Mouse (Mus musculus): ENCODE measurements around the gene Fam83b. TPM values are rescaled to one million over a fixed set of nuclear protein-coding genes. Genes with fewer than 3 reads are reported as not detected.

Fam83b gene
- polyA plus RNA-seq (2014; fragmentation: Nextera tagmentation; extraction: Ambion mirVana), result 0.20 and 0.41 TPM in 2 replicates

- peak; percentile 53 for ATAC-seq (ENCODE audit: insufficient read depth, low FRiP score, low TSS enrichment)
- H3K9ac ChIP-seq (ENCODE audit: low read length), result peak within 1 kb of the TSS; percentile 54
- H3K9me3 ChIP-seq (ENCODE audit: control insufficient read depth, low read length), result no peaks in the 10 kb centered on the region
- peak within 1 kb of the TSS; percentile 97 for H3K4me2 ChIP-seq (ENCODE audit: low read depth)
- 4% methylated on average over 29 of the region's 40 CpGs for WGBS
- H3K36me3 ChIP-seq (ENCODE audit: control insufficient read depth, insufficient read depth, low read length), result no peaks in the 10 kb centered on the region
- no peak within 1 kb of the TSS for H3K27ac ChIP-seq (ENCODE audit: low read depth, low read length)
- H3K27me3 ChIP-seq (ENCODE audit: control insufficient read depth, insufficient read depth, low read length), result 0 out of 2 replicates have a peak, but pooled peaks cover 3% of the 10 kb centered on the region
- peak within 1 kb of the TSS; percentile 51 for H3K4me3 ChIP-seq (ENCODE audit: low read depth, low read length)
- H3K4me1 ChIP-seq (ENCODE audit: control insufficient read depth, insufficient read depth, low read length), result no peaks in the 10 kb centered on the region
- DNase-seq (ENCODE audit: low spot score), result peak; percentile 32
These were observed at the start of gene Fam83b for GRCm38 (mm10) chr9:76566515-76567280. TSS of gene Fam83b (minus strand) at chr9:76567116.

DNA sequence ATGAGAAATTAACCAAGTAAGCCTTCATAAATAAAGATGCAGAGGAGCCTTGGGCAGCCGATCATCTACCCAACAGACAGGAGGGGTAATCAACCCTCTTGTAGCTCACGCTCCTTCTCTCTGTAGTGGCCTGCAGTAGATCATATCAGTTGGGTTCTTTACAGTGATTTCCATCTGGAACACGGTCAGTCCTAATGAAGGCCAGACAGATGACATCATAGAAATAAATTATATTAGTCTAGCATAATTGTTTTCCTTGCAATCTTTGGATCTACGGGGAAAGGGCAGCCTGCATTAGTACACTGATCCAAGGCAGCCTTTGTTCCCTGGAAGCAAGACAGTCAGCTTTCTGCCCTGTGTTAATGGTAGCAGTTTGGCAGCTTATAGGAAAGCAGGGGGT is 47.2 kb upstream of the Fam83b start:
- ATAC-seq (ENCODE audit: insufficient read depth, low FRiP score, low TSS enrichment), result no peak
- Histone ChIP-seq H3K9me3 (ENCODE audit: control insufficient read depth, low read length) (no peaks in the 10 kb centered on the region), H3K27ac (ENCODE audit: low read depth, low read length) (no peak overlapping the region), H3K27me3 (ENCODE audit: control insufficient read depth, insufficient read depth, low read length) (no peaks in the 10 kb centered on the region), H3K4me1 (ENCODE audit: control insufficient read depth, insufficient read depth, low read length) (no peaks in the 10 kb centered on the region), H3K4me2 (ENCODE audit: low read depth) (no peak overlapping the region), H3K36me3 (ENCODE audit: control insufficient read depth, insufficient read depth, low read length) (no peaks in the 10 kb centered on the region), H3K4me3 (ENCODE audit: low read depth, low read length) (no peak overlapping the region), H3K9ac (ENCODE audit: low read length) (no peak overlapping the region)
- 77% methylated on average over 4 of the region's 4 CpGs for WGBS
- DNase-seq (ENCODE audit: low spot score), result no peak

- H3K4me1 ChIP-seq (ENCODE audit: control insufficient read depth, insufficient read depth, low read length), result no peaks in the 10 kb centered on the region
- H3K4me2 ChIP-seq (ENCODE audit: low read depth), result no peak overlapping the region
- H3K27ac ChIP-seq (ENCODE audit: low read depth, low read length), result no peak overlapping the region
- H3K4me3 ChIP-seq (ENCODE audit: low read depth, low read length), result no peak overlapping the region
- H3K9ac ChIP-seq (ENCODE audit: low read length), result no peak overlapping the region
- 78% methylated on average over 5 of the region's 5 CpGs for WGBS
- no peaks in the 10 kb centered on the region for H3K9me3 ChIP-seq (ENCODE audit: control insufficient read depth, low read length)
- no peak for DNase-seq (ENCODE audit: low spot score)
- ATAC-seq (ENCODE audit: insufficient read depth, low FRiP score, low TSS enrichment), result no peak
- H3K27me3 ChIP-seq (ENCODE audit: control insufficient read depth, insufficient read depth, low read length), result no peaks in the 10 kb centered on the region
- H3K36me3 ChIP-seq (ENCODE audit: control insufficient read depth, insufficient read depth, low read length), result no peaks in the 10 kb centered on the region
These were observed 36.8 kb upstream of the Fam83b start for GRCm38 (mm10) chr9:76603744-76604143.

- H3K9me3 ChIP-seq (ENCODE audit: control insufficient read depth, low read length), result no peaks in the 10 kb centered on the region
- H3K36me3 ChIP-seq (ENCODE audit: control insufficient read depth, insufficient read depth, low read length), result no peaks in the 10 kb centered on the region
- DNase-seq (ENCODE audit: low spot score) (no peak), ATAC-seq (ENCODE audit: insufficient read depth, low FRiP score, low TSS enrichment) (no peak)
- no peak overlapping the region for H3K9ac ChIP-seq (ENCODE audit: low read length)
- WGBS, result 93% methylated on average over 2 of the region's 2 CpGs
- no peak overlapping the region for H3K27ac ChIP-seq (ENCODE audit: low read depth, low read length)
- H3K4me1 ChIP-seq (ENCODE audit: control insufficient read depth, insufficient read depth, low read length), result no peaks in the 10 kb centered on the region
- no peak overlapping the region for H3K4me3 ChIP-seq (ENCODE audit: low read depth, low read length)
- H3K4me2 ChIP-seq (ENCODE audit: low read depth), result no peak overlapping the region
- no peaks in the 10 kb centered on the region for H3K27me3 ChIP-seq (ENCODE audit: control insufficient read depth, insufficient read depth, low read length)
These were observed 36.0 kb upstream of the Fam83b start for GRCm38 (mm10) chr9:76602874-76603273.

- no peaks in the 10 kb centered on the region for H3K9me3 ChIP-seq (ENCODE audit: control insufficient read depth, low read length)
- H3K4me3 ChIP-seq (ENCODE audit: low read depth, low read length), result no peak overlapping the region
- ATAC-seq (ENCODE audit: insufficient read depth, low FRiP score, low TSS enrichment) (no peak), DNase-seq (ENCODE audit: low spot score) (no peak)
- WGBS, result 83% methylated on average over 4 of the region's 4 CpGs
- H3K27me3 ChIP-seq (ENCODE audit: control insufficient read depth, insufficient read depth, low read length), result no peaks in the 10 kb centered on the region
- no peaks in the 10 kb centered on the region for H3K36me3 ChIP-seq (ENCODE audit: control insufficient read depth, insufficient read depth, low read length)
- H3K4me2 ChIP-seq (ENCODE audit: low read depth), result no peak overlapping the region
- H3K9ac ChIP-seq (ENCODE audit: low read length), result no peak overlapping the region
- no peaks in the 10 kb centered on the region for H3K4me1 ChIP-seq (ENCODE audit: control insufficient read depth, insufficient read depth, low read length)
- no peak overlapping the region for H3K27ac ChIP-seq (ENCODE audit: low read depth, low read length)
These were observed 30.5 kb upstream of the Fam83b start for GRCm38 (mm10) chr9:76597395-76597794.

DNA sequence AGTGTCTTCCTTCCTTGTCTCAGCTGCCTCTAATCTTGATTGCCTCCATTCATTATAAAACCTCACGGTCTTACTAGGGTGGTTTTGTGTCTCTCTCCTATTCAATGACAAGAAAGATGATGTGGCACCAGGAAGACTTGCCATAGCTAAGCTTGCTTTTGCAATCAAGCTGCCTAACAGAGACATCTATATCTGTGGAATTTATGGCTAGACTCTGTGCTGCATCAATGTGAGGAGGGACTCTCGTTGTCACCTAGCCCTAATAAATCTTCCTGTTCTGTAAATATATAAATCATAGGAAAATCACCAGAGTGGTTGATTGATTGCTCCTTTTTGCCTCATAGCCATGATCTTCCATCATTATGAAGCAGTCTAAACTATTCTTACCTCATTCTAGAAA is 26.9 kb upstream of the Fam83b start:
- no peak for ATAC-seq (ENCODE audit: insufficient read depth, low FRiP score, low TSS enrichment)

GRCm38 (mm10) chr9:76583943-76584342 is 17.0 kb upstream of the Fam83b start:
- H3K27ac ChIP-seq (ENCODE audit: low read depth, low read length), result no peak overlapping the region
- no peaks in the 10 kb centered on the region for H3K27me3 ChIP-seq (ENCODE audit: control insufficient read depth, insufficient read depth, low read length)
- no peak overlapping the region for H3K4me3 ChIP-seq (ENCODE audit: low read depth, low read length)
- no peaks in the 10 kb centered on the region for H3K4me1 ChIP-seq (ENCODE audit: control insufficient read depth, insufficient read depth, low read length)
- no peak overlapping the region for H3K9ac ChIP-seq (ENCODE audit: low read length)
- ATAC-seq (ENCODE audit: insufficient read depth, low FRiP score, low TSS enrichment) (no peak), DNase-seq (ENCODE audit: low spot score) (no peak)
- WGBS, result 94% methylated on average over 6 of the region's 6 CpGs
- H3K4me2 ChIP-seq (ENCODE audit: low read depth), result no peak overlapping the region
- H3K36me3 ChIP-seq (ENCODE audit: control insufficient read depth, insufficient read depth, low read length), result no peaks in the 10 kb centered on the region
- H3K9me3 ChIP-seq (ENCODE audit: control insufficient read depth, low read length), result no peaks in the 10 kb centered on the region

More for the DNA sequence above, 26.9 kb upstream of the Fam83b start:
- Histone ChIP-seq H3K4me3 (ENCODE audit: low read depth, low read length) (no peak overlapping the region), H3K4me1 (ENCODE audit: control insufficient read depth, insufficient read depth, low read length) (no peaks in the 10 kb centered on the region), H3K4me2 (ENCODE audit: low read depth) (no peak overlapping the region), H3K9ac (ENCODE audit: low read length) (no peak overlapping the region), H3K36me3 (ENCODE audit: control insufficient read depth, insufficient read depth, low read length) (no peaks in the 10 kb centered on the region), H3K27ac (ENCODE audit: low read depth, low read length) (no peak overlapping the region), H3K9me3 (ENCODE audit: control insufficient read depth, low read length) (no peaks in the 10 kb centered on the region), H3K27me3 (ENCODE audit: control insufficient read depth, insufficient read depth, low read length) (no peaks in the 10 kb centered on the region)
- 46% methylated on average over 2 of the region's 2 CpGs for WGBS
- no peak for DNase-seq (ENCODE audit: low spot score)

GRCm38 (mm10) chr9:76581966-76582365 is 15.1 kb upstream of the Fam83b start:
- H3K9me3 ChIP-seq (ENCODE audit: control insufficient read depth, low read length), result no peaks in the 10 kb centered on the region
- no peak overlapping the region for H3K4me2 ChIP-seq (ENCODE audit: low read depth)
- no peaks in the 10 kb centered on the region for H3K36me3 ChIP-seq (ENCODE audit: control insufficient read depth, insufficient read depth, low read length)
- no peak overlapping the region for H3K4me3 ChIP-seq (ENCODE audit: low read depth, low read length)
- no peak for ATAC-seq (ENCODE audit: insufficient read depth, low FRiP score, low TSS enrichment)
- H3K4me1 ChIP-seq (ENCODE audit: control insufficient read depth, insufficient read depth, low read length), result no peaks in the 10 kb centered on the region
- no peak overlapping the region for H3K27ac ChIP-seq (ENCODE audit: low read depth, low read length)
- no peak for DNase-seq (ENCODE audit: low spot score)
- no peak overlapping the region for H3K9ac ChIP-seq (ENCODE audit: low read length)
- 88% methylated on average over 5 of the region's 5 CpGs for WGBS
- H3K27me3 ChIP-seq (ENCODE audit: control insufficient read depth, insufficient read depth, low read length), result no peaks in the 10 kb centered on the region

DNA sequence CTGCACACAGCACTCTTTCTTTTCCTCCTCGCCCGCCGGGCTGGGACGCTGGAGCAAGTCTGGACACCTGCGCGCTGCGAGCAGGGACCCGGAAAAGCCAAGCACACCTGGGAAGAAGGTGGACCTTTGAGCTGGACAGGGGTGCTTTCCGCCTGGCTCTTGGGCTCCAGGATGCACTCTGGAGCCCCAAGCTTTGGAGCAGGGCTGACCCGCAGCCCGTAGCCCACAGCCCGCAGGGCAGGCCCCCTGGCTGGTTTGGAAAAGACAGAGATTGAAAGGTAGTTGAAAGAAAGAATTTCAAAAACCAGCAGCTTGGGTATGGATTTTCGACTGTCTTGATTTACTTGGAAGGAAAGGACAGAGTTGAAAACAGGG is 352 bp upstream of the Fam83b start:
- H3K4me2 ChIP-seq (ENCODE audit: low read depth), result peak overlapping the region; percentile 97
- DNase-seq (ENCODE audit: low spot score) (peak; percentile 14), ATAC-seq (ENCODE audit: insufficient read depth, low FRiP score, low TSS enrichment) (peak; percentile 35; the same call in 1 of the 2 replicates)
- no peaks in the 10 kb centered on the region for H3K9me3 ChIP-seq (ENCODE audit: control insufficient read depth, low read length)
- peak overlapping the region; percentile 51 for H3K4me3 ChIP-seq (ENCODE audit: low read depth, low read length)
- H3K36me3 ChIP-seq (ENCODE audit: control insufficient read depth, insufficient read depth, low read length), result no peaks in the 10 kb centered on the region
- H3K27me3 ChIP-seq (ENCODE audit: control insufficient read depth, insufficient read depth, low read length), result 0 out of 2 replicates have a peak, but pooled peaks cover 3% of the 10 kb centered on the region
- no peaks in the 10 kb centered on the region for H3K4me1 ChIP-seq (ENCODE audit: control insufficient read depth, insufficient read depth, low read length)
- H3K27ac ChIP-seq (ENCODE audit: low read depth, low read length), result no peak overlapping the region
- peak overlapping the region; percentile 54 for H3K9ac ChIP-seq (ENCODE audit: low read length)
- 3% methylated on average over 13 of the region's 13 CpGs for WGBS

Measured in neural tube, embryonic 11.5 days (tissue).